Mouse (Mus musculus): Measurements from ENCODE around the gene Dlx2.

Dlx2 gene

DNA sequence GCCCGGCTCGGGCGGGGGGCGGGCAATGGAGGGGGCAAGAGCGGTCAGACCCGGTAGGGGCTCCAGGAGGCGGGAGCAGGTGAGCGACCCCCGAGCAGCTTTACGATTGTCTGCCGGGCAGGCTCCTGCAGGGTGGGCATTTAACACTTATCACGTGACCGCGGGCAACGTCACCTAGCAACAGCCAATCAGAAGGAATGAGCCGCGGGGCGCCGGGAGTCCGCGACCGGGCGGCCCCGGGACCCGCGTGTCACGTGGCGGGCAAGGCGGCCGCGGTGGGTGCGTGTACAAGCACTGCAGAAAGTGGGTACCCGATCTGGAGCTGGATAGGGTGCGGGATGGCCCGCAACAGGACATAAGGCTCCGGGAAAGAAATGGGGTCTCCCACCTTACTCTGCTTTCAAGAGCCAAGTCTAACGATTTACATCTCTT lies at the start of gene Dlx2:
TSS of gene Dlx2 (minus strand) at position 115 of the 432 bp plus-strand sequence.
- in situ Hi-C loops (cut with MboI) = no loop called here

DNA sequence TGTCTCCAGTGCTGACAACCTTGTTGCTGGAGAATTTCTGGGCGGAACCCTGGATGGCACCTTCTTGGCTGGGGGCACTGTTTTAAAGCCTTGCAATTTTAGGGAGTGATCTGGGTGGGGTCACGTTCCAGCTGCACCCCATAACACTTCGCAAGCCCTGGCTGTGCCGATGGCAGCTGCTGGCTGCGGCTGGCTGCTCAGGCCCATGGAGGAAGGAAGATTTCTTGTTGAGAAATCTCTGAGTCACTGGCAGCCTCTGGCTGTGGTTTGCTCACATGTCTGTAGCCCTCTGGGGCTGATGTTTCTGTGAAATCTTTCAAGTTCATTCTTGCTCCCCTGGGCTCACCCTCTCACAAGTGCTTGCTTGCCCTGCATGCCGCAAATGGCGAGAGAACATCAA lies 47.9 kb upstream of the Dlx2 start:
- in situ Hi-C loops (cut with MboI) = loop anchor here (10.0 kb wide), 1 partner anchor 230 kb away; no protein-coding TSS in a partner anchor

GRCm38 (mm10) chr2:71589114-71589513 lies 42.6 kb upstream of the Dlx2 start:
- in situ Hi-C loops (cut with MboI) = no loop called here

- in situ Hi-C loops (cut with MboI) = no loop called here
These were observed 34.9 kb upstream of the Dlx2 start for GRCm38 (mm10) chr2:71581488-71581887.

GRCm38 (mm10) chr2:71580632-71581466 lies 34.3 kb upstream of the Dlx2 start:
- in situ Hi-C loops (cut with MboI) = no loop called here

- in situ Hi-C loops (cut with MboI) = no loop called here
These were observed 30.5 kb upstream of the Dlx2 start for GRCm38 (mm10) chr2:71577059-71577458.

GRCm38 (mm10) chr2:71573736-71574135 lies 27.2 kb upstream of the Dlx2 start:
- in situ Hi-C loops (cut with MboI) = no loop called here

GRCm38 (mm10) chr2:71566466-71566865 lies 19.9 kb upstream of the Dlx2 start:
- in situ Hi-C loops (cut with MboI) = no loop called here

DNA sequence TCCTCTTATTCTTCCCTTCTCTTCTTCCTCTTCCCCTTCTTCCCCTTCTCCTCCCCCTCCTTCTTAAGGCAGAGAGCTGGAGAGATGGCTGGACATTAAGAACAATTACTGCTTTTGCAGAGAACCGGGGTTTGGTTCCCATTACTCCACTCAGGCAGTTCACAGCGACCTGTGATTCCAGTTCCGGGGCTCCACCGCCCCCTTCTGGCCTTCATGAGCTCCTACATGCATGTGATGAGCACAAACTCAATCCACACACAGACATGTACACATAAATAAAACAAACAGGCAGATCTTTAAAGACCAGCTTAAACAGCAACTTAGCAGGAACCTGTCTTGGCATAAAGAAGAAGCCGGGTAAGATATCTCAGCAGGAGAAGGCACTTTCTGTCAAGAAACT lies 9.5 kb upstream of the Dlx2 start:
- in situ Hi-C loops (cut with MboI) = no loop called here

DNA sequence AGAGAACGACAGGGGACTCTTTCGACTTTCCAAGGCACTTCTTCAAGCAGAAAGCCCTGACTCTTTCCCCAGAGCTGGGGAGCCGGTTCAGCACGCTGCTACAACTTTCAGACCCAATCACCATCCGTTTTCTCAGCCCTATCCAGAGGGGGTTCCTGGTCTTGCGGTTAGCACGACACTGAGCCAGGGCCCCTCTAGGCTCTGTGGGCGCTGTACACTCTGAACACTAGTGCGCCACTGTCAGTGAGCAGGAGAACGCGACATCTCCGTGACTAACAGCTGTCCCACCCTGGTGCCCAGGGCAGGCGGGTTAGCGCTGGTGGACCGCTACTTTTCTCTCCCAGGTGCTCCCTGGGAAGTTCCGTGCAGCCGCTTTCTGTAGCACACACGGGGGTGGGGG lies 5.2 kb upstream of the Dlx2 start:
- in situ Hi-C loops (cut with MboI) = no loop called here

DNA sequence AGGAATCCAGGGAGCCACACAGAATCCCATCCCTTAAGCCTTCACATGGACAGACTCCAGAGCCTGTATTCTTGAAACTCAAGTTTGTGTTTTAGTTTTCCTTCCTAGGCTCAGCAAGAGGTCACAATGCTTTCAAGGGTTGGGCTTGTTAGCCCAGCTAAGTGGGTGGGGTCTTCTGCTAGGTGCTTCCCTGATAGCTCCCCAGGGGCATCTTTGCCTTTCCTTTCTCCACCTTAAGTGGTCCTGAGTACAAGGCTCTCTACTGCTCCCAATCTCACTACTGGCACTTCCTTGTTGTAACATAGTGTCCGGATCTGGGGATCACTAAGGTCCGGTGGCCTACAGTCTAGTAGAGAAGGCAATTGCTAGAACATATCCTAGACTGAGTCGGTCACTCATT lies 3.8 kb upstream of the Dlx2 start:
- in situ Hi-C loops (cut with MboI) = no loop called here

DNA sequence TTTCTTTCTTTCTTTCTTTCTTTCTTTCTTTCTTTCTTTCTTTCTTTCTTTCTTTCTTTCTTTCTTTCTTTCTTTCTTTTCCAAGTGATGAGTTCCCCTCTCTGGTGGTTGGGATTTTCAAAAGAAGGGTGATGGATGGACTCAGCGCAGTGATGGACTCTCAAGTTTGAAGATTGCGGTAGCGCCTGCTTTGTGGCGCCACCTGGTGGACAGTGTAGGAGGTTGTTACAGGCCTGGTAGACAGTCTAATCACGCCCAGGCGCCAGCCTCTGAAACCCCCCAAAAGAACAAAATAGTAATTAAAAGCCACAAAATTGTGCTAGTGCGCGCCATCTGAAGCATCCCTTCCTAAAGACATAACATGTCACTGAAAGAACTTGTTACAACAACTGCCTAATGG lies 1.3 kb upstream of the Dlx2 start:
- in situ Hi-C loops (cut with MboI) = no loop called here

DNA sequence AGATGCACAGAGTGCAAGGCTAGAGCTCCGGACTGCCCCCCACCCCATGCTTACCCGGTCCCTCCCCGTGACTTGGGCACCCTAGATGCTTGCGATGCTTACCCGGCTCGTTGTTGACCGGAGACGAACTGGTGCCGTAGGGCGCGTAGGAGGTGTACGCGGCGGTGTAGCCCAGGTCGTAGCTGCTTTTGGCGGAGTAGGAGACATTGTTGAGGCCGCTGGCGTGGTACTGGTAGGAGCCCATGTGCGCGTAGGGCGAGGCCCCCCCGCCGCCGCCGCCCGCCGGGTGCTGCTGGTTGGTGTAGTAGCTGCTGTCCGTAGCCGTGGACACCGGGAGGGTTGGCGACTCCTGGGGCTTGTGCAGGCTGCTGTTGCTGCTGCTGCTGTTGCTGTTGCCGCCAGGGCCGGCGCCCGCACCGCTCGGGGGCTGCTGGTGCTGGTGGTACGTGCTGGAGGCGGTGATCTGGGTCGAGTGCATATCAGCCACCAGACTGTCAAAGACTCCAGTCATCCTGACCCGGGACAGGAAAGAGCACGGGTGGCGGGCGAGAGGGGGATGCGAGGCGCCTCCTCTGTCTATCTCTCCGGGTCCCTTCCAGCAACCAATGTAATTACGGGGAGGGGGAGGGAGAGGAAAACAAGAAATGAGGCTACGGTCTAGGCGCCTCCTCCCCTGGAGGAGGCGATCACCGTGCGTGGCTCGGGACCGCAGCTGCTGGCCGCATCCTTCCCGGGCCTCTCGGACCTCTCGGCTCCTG lies 493 bp downstream of the Dlx2 start:
- in situ Hi-C loops (cut with MboI) = no loop called here

DNA sequence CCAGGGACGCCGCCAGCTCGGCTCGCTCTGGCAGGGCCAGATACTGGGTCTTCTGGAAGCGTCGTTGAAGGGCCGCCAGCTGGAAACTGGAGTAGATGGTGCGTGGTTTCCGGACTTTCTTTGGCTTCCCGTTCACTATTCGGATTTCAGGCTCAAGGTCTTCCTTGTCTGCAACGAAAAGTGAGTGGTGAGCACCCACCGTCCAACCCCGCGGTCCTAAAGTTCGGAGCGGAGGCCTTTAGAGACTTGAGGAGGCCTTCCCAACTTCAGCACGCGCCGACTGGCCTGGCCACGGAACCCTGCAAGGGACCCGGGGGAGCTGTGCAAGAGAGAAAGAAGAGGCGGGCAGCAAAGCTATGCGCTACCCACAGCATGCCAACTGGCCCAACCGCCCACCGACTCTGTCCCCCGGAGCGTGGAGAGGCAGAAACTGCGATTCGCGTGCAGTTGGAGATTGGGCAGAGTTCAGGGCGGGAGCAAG lies 1.1 kb downstream of the Dlx2 start:
- in situ Hi-C loops (cut with MboI) = no loop called here

- in situ Hi-C loops (cut with MboI) = no loop called here
These were observed 1.9 kb downstream of the Dlx2 start for GRCm38 (mm10) chr2:71544391-71545285.

DNA sequence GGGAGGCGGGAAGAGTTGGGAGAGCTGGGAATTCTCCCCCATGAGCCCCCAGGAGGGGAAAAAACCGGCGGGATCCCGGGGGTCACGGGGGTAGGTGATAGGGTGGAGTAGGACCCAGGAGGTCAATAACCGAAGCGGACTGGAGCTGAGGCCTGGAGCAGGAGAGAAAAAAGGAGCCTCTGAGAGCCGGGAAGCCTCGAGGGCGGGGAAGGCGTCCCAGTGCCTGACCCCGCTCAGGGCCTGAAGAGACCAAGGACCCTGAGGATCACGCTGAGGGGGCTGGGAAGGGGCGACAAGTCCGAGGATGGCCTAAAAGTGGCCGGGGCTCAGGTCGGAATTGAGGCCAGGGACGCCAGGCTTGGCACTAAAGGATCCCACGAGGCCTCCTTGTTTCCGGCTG lies 2.6 kb downstream of the Dlx2 start:
- in situ Hi-C loops (cut with MboI) = no loop called here

GRCm38 (mm10) chr2:71543531-71543930 lies 3.0 kb downstream of the Dlx2 start:
- in situ Hi-C loops (cut with MboI) = no loop called here

- in situ Hi-C loops (cut with MboI) = no loop called here
These were observed 3.7 kb downstream of the Dlx2 start for GRCm38 (mm10) chr2:71542816-71543301.

DNA sequence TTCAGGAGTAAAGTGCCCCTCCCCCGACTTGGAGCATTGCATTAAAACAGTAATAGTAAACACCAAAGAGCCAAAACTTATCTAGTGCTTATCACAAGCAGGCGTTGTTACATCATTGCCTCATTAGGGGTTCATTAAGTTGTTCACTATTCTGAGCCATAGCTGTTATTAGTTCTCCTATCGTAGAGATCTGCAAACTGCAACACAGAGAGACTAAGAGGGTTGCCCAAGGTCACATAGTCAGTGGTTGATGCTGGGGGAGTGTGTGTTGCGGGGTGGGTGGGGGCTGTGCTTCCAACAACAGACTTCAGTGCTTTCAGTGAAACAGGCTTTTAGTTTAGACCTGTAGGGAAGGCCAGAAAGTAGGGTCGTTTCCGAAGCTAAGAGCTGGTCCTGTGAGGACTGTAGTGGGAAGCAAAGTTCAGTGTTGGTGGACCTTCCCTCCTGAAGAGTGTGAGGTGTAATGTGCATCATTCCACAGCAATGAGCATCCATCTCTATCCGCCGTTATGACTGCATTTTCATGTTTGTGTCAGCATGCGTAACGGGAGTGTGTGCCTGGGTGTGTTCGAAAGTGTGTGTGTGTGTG lies 4.2 kb downstream of the Dlx2 start:
- in situ Hi-C loops (cut with MboI) = no loop called here

- in situ Hi-C loops (cut with MboI) = no loop called here
These were observed 4.9 kb downstream of the Dlx2 start for GRCm38 (mm10) chr2:71541418-71542226.

Measured in mature B cell (primary cell).